Mouse (Mus musculus) forebrain, embryonic 16.5 days (tissue): ENCODE data around the gene Cdyl. TPM values are rescaled to one million over a fixed set of nuclear protein-coding genes. Genes with fewer than 3 reads are reported as not detected.

Experiments used
- ATAC-seq: fragments of 200-750 bp; cut with Nextera tagmentation; 2 replicates; pipeline ENCODE4 v1.8.0; 2017; ENCODE audit warnings: mild to moderate bottlenecking, moderate library complexity
- H3K27ac ChIP-seq: fragments of 300-500 bp; sonication (generic); 2 replicates; pipeline ENCODE4 v1.5.1; 2014; ENCODE audit warnings: low read length, control low read depth
- H3K27me3 ChIP-seq: fragments of 300-500 bp; sonication (generic); replicated peaks from 2 replicates; pipeline ENCODE4 v1.6.1; 2014; ENCODE audit warnings: low read length; ENCODE audit not compliant: control insufficient read depth, insufficient read depth
- H3K36me3 ChIP-seq: fragments of 300-500 bp; sonication (generic); 2 replicates; pipeline ENCODE4 v1.6.1; 2014; ENCODE audit not compliant: control insufficient read depth, insufficient read depth
- H3K4me1 ChIP-seq: fragments of 300-500 bp; sonication (generic); replicated peaks from 2 replicates; pipeline ENCODE4 v1.6.1; 2014; ENCODE audit warnings: low read length; ENCODE audit not compliant: control insufficient read depth, insufficient read depth
- H3K4me2 ChIP-seq: fragments of 300-500 bp; sonication (generic); 2 replicates; pipeline ENCODE4 v1.6.1; 2014; ENCODE audit warnings: mild to moderate bottlenecking, low read length, control low read depth
- H3K4me3 ChIP-seq: fragments of 300-500 bp; sonication (generic); replicated peaks from 2 replicates; pipeline ENCODE4 v1.5.1; 2014; ENCODE audit warnings: mild to moderate bottlenecking, low read length, control low read depth
- H3K9ac ChIP-seq: fragments of 300-500 bp; sonication (generic); replicated peaks from 2 replicates; pipeline ENCODE4 v1.6.1; 2014; ENCODE audit warnings: low read depth, low read length, control low read depth
- H3K9me3 ChIP-seq: fragments of 300-500 bp; sonication (generic); 2 replicates; pipeline ENCODE4 v1.6.1; 2016; ENCODE audit warnings: low read length; ENCODE audit not compliant: control insufficient read depth
- WGBS: fragments of 180-500 bp; shearing (Covaris S2); extraction: QIAGEN DNeasy Blood & Tissue Kit; methylation state at CpG from one replicate; pipeline ENCODE4 v1.1.7; 2014; 5-methylcytosine and 5-hydroxymethylcytosine counted together
- polyA plus RNA-seq: library from polyadenylated mRNA; unstranded; fragments of >200 nt; fragmentation: Nextera tagmentation; extraction: Ambion mirVana; gene quantifications from 2 replicates; pipeline ENCODE4 v1.2.1, GENCODE M21; 2015

The Cdyl gene
- 4.2 TPM in 2 replicates for polyA plus RNA-seq

GRCm38 (mm10) chr13:35659406-35659985, at the start of gene Cdyl:
Cdyl (plus strand) TSS chr13:35659833.
- 77% methylated on average over 4 of the region's 4 CpGs for WGBS
- Histone ChIP-seq H3K4me2 (no peak within 1 kb of the TSS), H3K4me1 (no peaks in the 10 kb centered on the region), H3K4me3 (no peak within 1 kb of the TSS), H3K27me3 (no peaks in the 10 kb centered on the region), H3K36me3 (no peaks in the 10 kb centered on the region), H3K9me3 (no peaks in the 10 kb centered on the region), H3K27ac (no peak within 1 kb of the TSS), H3K9ac (no peak within 1 kb of the TSS)
- no peak for ATAC-seq

GRCm38 (mm10) chr13:35610718-35611117, 48.9 kb upstream of the Cdyl start:
- H3K4me3 ChIP-seq = no peak overlapping the region
- H3K4me2 ChIP-seq = no peak overlapping the region
- H3K36me3 ChIP-seq = no peaks in the 10 kb centered on the region
- ATAC-seq = no peak
- no peaks in the 10 kb centered on the region for H3K27me3 ChIP-seq
- H3K4me1 ChIP-seq = no peaks in the 10 kb centered on the region
- no peak overlapping the region for H3K27ac ChIP-seq
- no peak overlapping the region for H3K9ac ChIP-seq
- no peaks in the 10 kb centered on the region for H3K9me3 ChIP-seq

GRCm38 (mm10) chr13:35612506-35612905, 47.1 kb upstream of the Cdyl start:
- H3K4me2 ChIP-seq = no peak overlapping the region
- ATAC-seq = no peak
- WGBS = 93% methylated on average over 1 of the region's 1 CpGs
- H3K9ac ChIP-seq = no peak overlapping the region
- H3K4me1 ChIP-seq = no peaks in the 10 kb centered on the region
- H3K9me3 ChIP-seq = no peaks in the 10 kb centered on the region
- H3K27ac ChIP-seq = no peak overlapping the region
- no peaks in the 10 kb centered on the region for H3K36me3 ChIP-seq
- no peak overlapping the region for H3K4me3 ChIP-seq
- H3K27me3 ChIP-seq = no peaks in the 10 kb centered on the region

GRCm38 (mm10) chr13:35614832-35615479, 44.7 kb upstream of the Cdyl start:
- no peaks in the 10 kb centered on the region for H3K36me3 ChIP-seq
- H3K4me3 ChIP-seq = no peak overlapping the region

GRCm38 (mm10) chr13:35616524-35617099, 43.0 kb upstream of the Cdyl start:
- Histone ChIP-seq H3K4me1 (no peaks in the 10 kb centered on the region), H3K9ac (no peak overlapping the region), H3K9me3 (no peaks in the 10 kb centered on the region), H3K4me3 (no peak overlapping the region), H3K36me3 (no peaks in the 10 kb centered on the region), H3K27me3 (no peaks in the 10 kb centered on the region), H3K4me2 (no peak overlapping the region), H3K27ac (no peak overlapping the region)
- no peak for ATAC-seq
- WGBS = 91% methylated on average over 4 of the region's 4 CpGs

More at GRCm38 (mm10) chr13:35614832-35615479, 44.7 kb upstream of the Cdyl start:
- Histone ChIP-seq H3K4me2 (no peak overlapping the region), H3K27ac (no peak overlapping the region), H3K27me3 (no peaks in the 10 kb centered on the region), H3K9ac (no peak overlapping the region), H3K9me3 (no peaks in the 10 kb centered on the region), H3K4me1 (no peaks in the 10 kb centered on the region)
- no peak for ATAC-seq
- WGBS = 77% methylated on average over 4 of the region's 4 CpGs

GRCm38 (mm10) chr13:35619356-35619755, 40.3 kb upstream of the Cdyl start:
- H3K9ac ChIP-seq = no peak overlapping the region
- H3K4me2 ChIP-seq = no peak overlapping the region
- no peaks in the 10 kb centered on the region for H3K36me3 ChIP-seq
- 91% methylated on average over 2 of the region's 2 CpGs for WGBS
- H3K27ac ChIP-seq = no peak overlapping the region
- H3K4me1 ChIP-seq = no peaks in the 10 kb centered on the region
- no peak overlapping the region for H3K4me3 ChIP-seq
- no peak for ATAC-seq
- no peaks in the 10 kb centered on the region for H3K9me3 ChIP-seq
- H3K27me3 ChIP-seq = no peaks in the 10 kb centered on the region

- Histone ChIP-seq H3K27ac (no peak overlapping the region), H3K27me3 (no peaks in the 10 kb centered on the region), H3K9ac (no peak overlapping the region), H3K4me3 (no peak overlapping the region), H3K36me3 (no peaks in the 10 kb centered on the region), H3K9me3 (no peaks in the 10 kb centered on the region), H3K4me1 (no peaks in the 10 kb centered on the region), H3K4me2 (no peak overlapping the region)
- 68% methylated on average over 1 of the region's 1 CpGs for WGBS
- no peak for ATAC-seq
Measured at GRCm38 (mm10) chr13:35620756-35621155, 38.9 kb upstream of the Cdyl start.

- no peak overlapping the region for H3K9ac ChIP-seq
- no peak for ATAC-seq
- 97% methylated on average over 3 of the region's 3 CpGs for WGBS
Measured at GRCm38 (mm10) chr13:35624831-35625230, 34.8 kb upstream of the Cdyl start.

GRCm38 (mm10) chr13:35625556-35625955, 34.1 kb upstream of the Cdyl start:
- no peak overlapping the region for H3K9ac ChIP-seq
- no peaks in the 10 kb centered on the region for H3K9me3 ChIP-seq
- no peak overlapping the region for H3K27ac ChIP-seq
- no peak overlapping the region for H3K4me3 ChIP-seq
- no peak for ATAC-seq
- no peaks in the 10 kb centered on the region for H3K4me1 ChIP-seq
- 71% methylated on average over 3 of the region's 3 CpGs for WGBS
- no peaks in the 10 kb centered on the region for H3K27me3 ChIP-seq
- H3K36me3 ChIP-seq = no peaks in the 10 kb centered on the region
- no peak overlapping the region for H3K4me2 ChIP-seq

More at GRCm38 (mm10) chr13:35624831-35625230, 34.8 kb upstream of the Cdyl start:
- Histone ChIP-seq H3K4me1 (no peaks in the 10 kb centered on the region), H3K27ac (no peak overlapping the region), H3K9me3 (no peaks in the 10 kb centered on the region), H3K36me3 (no peaks in the 10 kb centered on the region), H3K4me3 (no peak overlapping the region), H3K27me3 (no peaks in the 10 kb centered on the region), H3K4me2 (no peak overlapping the region)
